Mouse (Mus musculus): ENCODE measurements around the gene Olfr768.

- TF ChIP-seq TAL1 (conservative IDR thresholded peaks at IDR 0.05; ENCODE audit: low read depth, low read length) (no peak), CTCF (IDR thresholded peaks at IDR 0.05; ENCODE audit: low read depth, low read length) (no peak)
These were observed 39.7 kb upstream of the Olfr768 start, which contains the start of gene Olfr770 for GRCm38 (mm10) chr10:129138898-129139297.
